Mouse (Mus musculus): ENCODE data around the gene Chid1.

Chid1 gene

DNA sequence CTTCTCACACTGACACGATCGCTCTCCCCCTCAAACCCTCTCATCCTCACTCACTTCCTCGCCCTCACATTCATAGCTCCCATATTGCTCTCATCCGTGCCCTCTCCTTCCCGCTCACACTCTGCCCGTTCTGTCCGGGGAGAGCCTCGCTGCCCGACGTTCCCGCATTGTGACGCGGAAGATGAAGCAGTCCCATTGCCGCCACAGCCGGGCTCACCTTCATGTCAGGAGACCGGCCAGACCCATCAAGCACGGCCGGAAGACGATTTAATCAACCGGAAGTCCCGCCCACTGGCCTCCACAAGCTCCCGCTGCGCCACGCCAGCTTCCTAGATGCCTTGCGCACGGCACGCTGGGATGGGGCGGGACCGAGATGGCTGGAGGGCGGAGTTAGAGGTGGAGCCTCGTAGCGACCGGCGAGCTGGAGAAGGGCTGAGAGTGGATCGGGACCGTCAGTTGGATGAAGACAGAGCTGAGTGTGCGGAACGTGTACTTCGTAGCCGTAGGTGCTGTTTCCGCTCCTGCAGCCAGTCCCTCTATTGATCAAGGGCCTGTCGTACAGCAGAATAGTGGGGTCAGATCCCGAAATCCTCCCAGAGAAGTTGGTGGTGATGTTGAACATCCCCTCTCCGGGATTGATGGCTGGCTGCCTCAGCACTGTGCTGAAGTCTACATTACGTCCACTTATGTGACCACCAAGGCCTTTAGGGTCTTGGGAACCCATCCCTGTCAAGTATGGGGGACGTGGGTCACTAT is at the start of gene Chid1:
Chid1 (minus strand) TSS at position 302 of the 756 bp plus-strand sequence.
- DNase-seq: peak; percentile 99

GRCm38 (mm10) chr7:141588890-141589289 is 49.2 kb upstream of the Chid1 start:
- no peak for DNase-seq

GRCm38 (mm10) chr7:141585881-141586280 is 46.2 kb upstream of the Chid1 start:
- no peak for DNase-seq

DNA sequence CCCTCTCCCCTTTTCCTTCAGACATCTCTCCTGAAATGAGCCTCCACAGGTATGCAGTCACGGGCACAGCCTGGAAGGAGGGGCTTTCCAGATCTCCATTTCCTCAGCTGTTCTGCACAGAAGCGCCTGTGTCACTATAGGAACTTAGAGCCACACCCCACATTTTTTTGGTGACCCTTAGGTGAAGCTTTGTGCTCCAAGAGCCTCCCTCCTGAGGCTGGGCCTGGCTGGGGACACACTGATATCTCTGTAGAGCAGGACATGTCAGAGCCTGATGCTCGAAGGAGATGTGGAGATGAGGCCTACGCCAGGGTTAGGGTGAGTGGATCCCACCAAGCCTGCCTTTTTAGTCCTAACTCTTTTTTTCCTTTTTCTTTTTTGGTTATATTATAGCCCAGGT is 45.6 kb upstream of the Chid1 start:
- no peak for DNase-seq

- DNase-seq: no peak
Observed at GRCm38 (mm10) chr7:141584048-141584841, 44.6 kb upstream of the Chid1 start.

DNA sequence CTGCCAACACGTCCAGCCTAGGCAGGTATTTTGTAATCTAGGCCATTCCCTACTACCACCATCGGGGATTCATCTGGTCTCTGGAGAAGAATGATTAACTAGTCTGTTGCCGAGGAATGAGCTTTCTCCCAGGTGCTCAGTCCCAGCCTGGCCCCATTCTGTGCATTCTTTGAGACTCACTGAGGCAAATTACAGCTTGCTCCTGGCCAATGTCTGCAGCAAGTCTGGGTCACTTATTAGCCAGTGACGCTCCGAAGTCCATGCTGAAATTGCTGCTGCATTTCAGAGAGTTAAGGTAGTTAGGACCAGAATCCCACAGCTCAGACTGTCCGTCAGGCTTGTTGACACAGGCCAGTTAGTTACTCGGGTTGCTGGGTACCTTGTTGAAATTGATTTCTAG is 41.7 kb upstream of the Chid1 start:
- no peak for DNase-seq

DNA sequence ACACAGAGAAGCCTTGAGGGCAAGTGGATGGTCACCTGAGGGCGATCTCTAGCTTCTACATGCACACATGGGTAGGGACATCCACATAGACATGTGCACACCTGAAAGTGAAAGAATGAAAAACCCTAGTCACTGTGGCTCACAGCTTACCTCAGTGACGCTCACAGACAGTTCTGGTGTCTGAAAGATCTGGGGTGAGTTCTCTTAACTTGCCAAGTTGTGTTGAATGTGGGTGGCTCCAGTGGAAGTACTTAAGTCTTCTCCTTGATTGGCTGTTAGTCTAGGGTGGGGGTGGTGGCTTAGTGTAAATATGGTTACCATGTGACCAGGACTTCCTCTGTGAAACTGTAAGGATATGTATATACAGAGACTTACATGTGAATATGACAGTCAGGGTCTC is 39.3 kb upstream of the Chid1 start:
- no peak for DNase-seq

- DNase-seq: no peak
Observed at GRCm38 (mm10) chr7:141578511-141578910, 38.9 kb upstream of the Chid1 start.

DNA sequence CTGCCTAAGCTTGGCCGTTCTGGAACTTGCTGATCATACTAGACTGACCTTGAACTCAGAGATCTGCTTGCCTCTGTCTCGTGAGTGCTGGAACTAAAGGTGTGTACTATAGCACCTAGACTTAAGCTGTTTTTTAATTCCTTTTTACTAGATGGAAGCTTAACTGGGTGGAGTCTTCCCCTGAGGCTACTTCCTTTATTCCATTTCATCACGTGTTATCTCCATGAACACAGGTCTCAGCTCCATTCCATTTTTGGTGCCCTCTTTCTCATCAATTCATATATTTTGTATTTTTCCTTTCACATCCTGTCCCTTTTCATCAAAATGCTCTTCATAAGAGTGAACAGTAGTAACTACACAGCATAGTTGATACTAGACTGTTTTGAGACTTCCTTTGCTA is 38.1 kb upstream of the Chid1 start:
- DNase-seq: no peak

DNA sequence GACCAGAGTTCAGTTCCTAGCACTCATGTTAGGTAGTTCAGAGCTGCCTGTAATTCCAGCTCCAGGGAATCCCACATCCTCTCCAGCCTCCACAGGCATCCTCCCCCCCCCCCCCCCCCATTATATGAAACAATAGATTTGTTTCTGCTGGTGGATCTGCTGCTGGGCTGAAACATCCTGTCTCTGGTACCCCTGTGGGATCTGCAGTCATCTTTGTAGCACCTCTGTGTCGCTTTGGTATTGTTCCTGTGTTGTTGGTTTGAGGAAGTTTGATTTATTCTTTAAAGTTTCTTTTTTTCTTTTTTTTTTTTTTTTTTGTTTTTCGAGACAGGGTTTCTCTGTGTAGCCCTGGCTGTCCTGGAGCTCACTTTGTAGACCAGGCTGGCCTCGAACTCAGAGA is 35.8 kb upstream of the Chid1 start:
- DNase-seq: no peak

GRCm38 (mm10) chr7:141574041-141574440 is 34.4 kb upstream of the Chid1 start:
- DNase-seq: no peak

DNA sequence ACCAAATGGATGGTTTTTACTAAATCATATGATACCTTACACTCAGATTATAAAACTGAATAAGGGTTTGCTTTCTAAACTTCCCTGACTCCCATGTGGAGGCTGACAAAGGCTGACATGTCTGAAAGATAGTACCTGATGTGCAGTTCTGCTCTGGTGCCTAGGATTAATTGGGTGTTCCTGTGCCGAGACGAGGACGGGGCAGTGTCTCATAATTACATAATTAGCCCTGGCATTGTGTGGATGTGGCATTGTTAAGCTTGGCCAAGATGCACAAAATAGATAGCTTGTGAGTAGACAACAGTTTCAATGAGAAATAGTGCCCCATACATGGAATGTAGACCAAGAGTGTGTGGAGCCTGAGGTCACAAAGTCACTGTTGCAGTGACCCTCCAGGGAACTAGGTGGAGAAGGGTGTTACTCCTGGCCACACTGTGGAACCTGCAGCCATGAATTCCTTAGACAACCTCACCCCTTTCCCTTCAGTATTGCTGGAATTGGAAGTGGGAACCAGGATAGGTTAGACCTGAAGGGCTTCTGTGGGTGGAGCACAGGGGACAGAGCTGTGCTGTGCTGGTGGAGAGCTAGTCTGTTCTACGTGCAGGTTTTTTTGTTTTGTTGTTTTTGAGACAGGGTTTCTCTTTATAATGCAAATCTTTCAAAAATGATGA is 31.1 kb upstream of the Chid1 start:
- DNase-seq: no peak

DNA sequence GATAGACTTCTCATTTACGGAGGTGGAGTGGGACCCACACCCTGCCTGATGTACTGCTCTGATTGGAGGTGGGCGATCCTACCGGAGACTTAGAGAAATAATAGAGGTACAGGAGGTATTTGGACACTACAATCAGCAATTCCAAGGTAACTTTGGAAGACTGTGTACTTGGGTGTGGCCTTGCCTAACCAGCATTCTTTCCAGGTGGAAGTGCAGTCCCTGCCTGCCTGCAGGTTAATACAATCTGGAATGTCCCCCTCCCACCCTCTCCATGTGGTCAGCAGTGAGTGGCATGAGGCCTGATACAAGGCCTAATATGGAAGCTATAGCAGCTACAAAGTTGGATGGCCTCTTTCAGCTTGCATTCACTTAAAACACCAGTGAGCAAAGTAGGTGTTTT is 30.3 kb upstream of the Chid1 start:
- peak; percentile 44 for DNase-seq

GRCm38 (mm10) chr7:141569283-141569803 is 29.7 kb upstream of the Chid1 start:
- no peak for DNase-seq

GRCm38 (mm10) chr7:141566587-141566986 is 26.9 kb upstream of the Chid1 start:
- no peak for DNase-seq

GRCm38 (mm10) chr7:141564561-141564960 is 24.9 kb upstream of the Chid1 start:
- DNase-seq: peak; percentile 19

DNA sequence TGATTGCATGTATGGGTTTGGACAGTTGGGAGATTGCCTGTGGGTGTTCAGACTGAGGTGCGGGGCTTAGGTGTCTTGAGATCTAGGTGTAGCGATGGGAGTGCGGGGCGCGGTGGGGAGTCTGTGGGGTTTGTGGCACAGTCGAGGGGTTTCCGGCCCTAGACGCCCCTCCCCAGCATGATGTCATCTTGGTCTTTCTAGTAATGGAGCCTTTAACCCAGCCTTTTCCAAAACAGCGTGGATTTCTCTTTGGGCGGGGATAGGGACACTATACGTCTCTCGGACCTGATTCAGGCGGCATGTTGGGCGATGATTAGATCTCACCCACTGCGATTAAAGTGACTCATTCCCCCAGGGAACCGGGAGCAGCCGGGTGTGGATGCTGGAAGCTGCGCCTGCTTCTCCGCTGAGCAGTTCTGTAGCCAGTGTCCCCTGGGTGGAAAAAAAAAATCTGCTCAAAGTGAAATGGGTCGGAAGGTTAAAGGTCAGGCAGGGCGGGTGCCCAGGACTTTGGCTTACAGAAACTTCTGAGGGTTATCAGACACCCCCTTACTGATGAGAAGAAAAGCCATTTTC is 23.3 kb upstream of the Chid1 start:
- DNase-seq: peak; percentile 57

- peak; percentile 28 for DNase-seq
Observed at GRCm38 (mm10) chr7:141562421-141562851, 22.8 kb upstream of the Chid1 start.

- DNase-seq: peak; percentile 94
Observed at GRCm38 (mm10) chr7:141561682-141562391, 22.2 kb upstream of the Chid1 start, which contains the start of gene Ap2a2. TSS of gene Ap2a2 (plus strand) at chr7:141562173.

- DNase-seq: no peak
Observed at GRCm38 (mm10) chr7:141560471-141560870, 20.8 kb upstream of the Chid1 start.

- no peak for DNase-seq
Observed at GRCm38 (mm10) chr7:141559726-141560325, 20.2 kb upstream of the Chid1 start.

GRCm38 (mm10) chr7:141558946-141559345 is 19.3 kb upstream of the Chid1 start:
- DNase-seq: no peak

Data from lung, postnatal 36 days (tissue).